Mouse (Mus musculus) heart, embryonic 14.5 days (tissue): Measurements from ENCODE around the gene Pard3. TPM values are rescaled to one million over a fixed set of nuclear protein-coding genes. Genes with fewer than 3 reads are reported as not detected.

ENCODE experiments used
- ATAC-seq: fragments of 200-750 bp; cut with Nextera tagmentation; 2 replicates; pipeline ENCODE4 v1.8.0; 2017; ENCODE audit warnings: low read depth, moderate TSS enrichment; ENCODE audit not compliant: insufficient number of reproducible peaks, insufficient read depth, low FRiP score
- H3K27ac ChIP-seq, 2 experiments: fragments of 200-500 bp in 1 of 2; fragments of 300-500 bp in 1 of 2; sonication (generic) in 1 of 2; replicated peaks in 1 of 2; 2 replicates each; pipeline ENCODE4 v1.5.1; 2012 to 2014; ENCODE audit warnings: low read depth in 2 of 2, low read length in 2 of 2, control low read depth in 1 of 2, mild to moderate bottlenecking in 1 of 2, mixed read lengths in 1 of 2; ENCODE audit not compliant: control insufficient read depth in 1 of 2, insufficient read depth in 1 of 2
- H3K27me3 ChIP-seq: fragments of 300-500 bp; sonication (generic); 2 replicates; pipeline ENCODE4 v1.6.1; 2014; ENCODE audit warnings: mild to moderate bottlenecking, low read length, control low read depth; ENCODE audit not compliant: control insufficient read depth, insufficient read depth
- H3K36me3 ChIP-seq: fragments of 300-500 bp; sonication (generic); 2 replicates; pipeline ENCODE4 v1.6.1; 2014; ENCODE audit warnings: mild to moderate bottlenecking, control low read depth, low read length, mixed read lengths; ENCODE audit not compliant: control insufficient read depth, insufficient read depth
- H3K4me1 ChIP-seq, 2 experiments: fragments of 200-500 bp in 1 of 2; fragments of 300-500 bp in 1 of 2; sonication (generic) in 1 of 2; 2 replicates each; pipeline ENCODE4 v1.6.1; 2012 to 2014; ENCODE audit warnings: low read length in 2 of 2, control low read depth in 1 of 2, mixed read lengths in 1 of 2; ENCODE audit not compliant: control insufficient read depth in 2 of 2, insufficient read depth in 2 of 2
- H3K4me2 ChIP-seq: fragments of 300-500 bp; sonication (generic); 2 replicates; pipeline ENCODE4 v1.6.1; 2014; ENCODE audit warnings: mild to moderate bottlenecking, low read length
- H3K4me3 ChIP-seq, 2 experiments: fragments of 200-500 bp in 1 of 2; fragments of 300-500 bp in 1 of 2; sonication (generic) in 1 of 2; 2 replicates each; pipeline ENCODE4 v1.5.1; 2012 to 2014; ENCODE audit warnings: low read length in 2 of 2, mild to moderate bottlenecking in 2 of 2, control low read depth in 1 of 2, low read depth in 1 of 2, moderate library complexity in 1 of 2; ENCODE audit not compliant: control insufficient read depth in 1 of 2, insufficient read depth in 1 of 2
- H3K9ac ChIP-seq: fragments of 300-500 bp; sonication (generic); 2 replicates; pipeline ENCODE4 v1.6.1; 2014; ENCODE audit warnings: mild to moderate bottlenecking, low read length
- H3K9me3 ChIP-seq: fragments of 300-500 bp; sonication (generic); 2 replicates; pipeline ENCODE4 v1.6.1; 2016; ENCODE audit warnings: low read length, control low read depth; ENCODE audit not compliant: control insufficient read depth
- WGBS: fragments of 180-500 bp; shearing (Covaris S2); extraction: QIAGEN DNeasy Blood & Tissue Kit; methylation state at CpG from one replicate; pipeline ENCODE4 v1.1.7; 2014; 5-methylcytosine and 5-hydroxymethylcytosine counted together
- polyA plus RNA-seq: library from polyadenylated mRNA; unstranded; fragments of >200 nt; fragmentation: Nextera tagmentation; extraction: Ambion mirVana; gene quantifications from 2 replicates; pipeline ENCODE4 v1.2.1, GENCODE M21; 2014

Gene Pard3
- polyA plus RNA-seq, 1 experiment from 2014 or later: 21.2 TPM

DNA sequence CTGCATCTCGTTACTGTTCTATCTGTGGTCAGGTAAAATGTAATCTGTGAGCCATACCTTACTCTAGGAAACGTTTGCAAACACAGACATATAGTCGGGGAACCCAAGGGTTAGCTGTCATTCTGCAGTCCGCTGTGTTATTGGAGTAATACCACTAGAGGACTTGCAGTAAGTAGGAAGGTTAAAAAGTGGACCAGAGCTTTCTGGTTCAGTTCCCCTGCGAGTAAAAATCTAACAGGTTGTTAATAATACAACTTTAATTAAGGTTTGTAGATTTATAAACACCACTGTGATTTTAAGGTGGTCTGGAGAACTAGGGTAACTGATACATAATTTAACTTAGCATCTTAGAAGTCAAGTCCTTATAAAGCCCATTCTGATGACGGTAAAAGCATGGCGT, 277.4 kb downstream of the Pard3 start:
- Histone ChIP-seq H3K4me1 (peaks cover 2 to 14% of the 10 kb centered on the region in 2 experiments; a peak in 3 of 4 replicates), H3K9ac (no peak overlapping the region), H3K36me3 (no peaks in the 10 kb centered on the region), H3K27me3 (no peaks in the 10 kb centered on the region), H3K27ac (no peak overlapping the region), H3K4me2 (no peak overlapping the region), H3K9me3 (no peaks in the 10 kb centered on the region), H3K4me3 (no peak overlapping the region)
- 87% methylated on average over 7 of the region's 7 CpGs for WGBS
- no peak for ATAC-seq

DNA sequence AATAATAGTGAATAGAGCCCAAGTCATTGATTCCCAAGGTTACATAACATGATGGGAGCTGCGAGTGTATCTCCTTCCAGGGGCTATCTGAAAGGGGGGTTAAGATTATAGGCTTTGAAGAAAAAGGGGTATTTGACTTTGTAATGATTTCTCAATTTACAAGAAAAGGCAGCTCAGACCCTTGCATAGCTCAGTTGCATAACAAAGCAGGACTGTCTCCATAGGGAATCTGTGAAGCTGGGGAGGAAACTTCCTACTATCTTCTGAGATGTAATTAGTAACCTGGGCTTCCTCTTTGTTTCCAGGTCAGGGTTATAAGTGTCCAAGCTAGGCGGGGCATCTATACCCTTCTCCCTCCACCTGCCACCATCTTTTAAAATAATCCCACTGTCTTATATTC, 279.4 kb downstream of the Pard3 start:
- Histone ChIP-seq H3K27ac (no peak overlapping the region), H3K4me2 (no peak overlapping the region), H3K4me3 (no peak overlapping the region), H3K9me3 (no peaks in the 10 kb centered on the region), H3K4me1 (peaks cover 2 to 7% of the 10 kb centered on the region in 2 experiments; a peak in 3 of 4 replicates), H3K36me3 (no peaks in the 10 kb centered on the region), H3K9ac (no peak overlapping the region), H3K27me3 (no peaks in the 10 kb centered on the region)
- ATAC-seq: no peak
- WGBS: 74% methylated on average over 2 of the region's 2 CpGs

DNA sequence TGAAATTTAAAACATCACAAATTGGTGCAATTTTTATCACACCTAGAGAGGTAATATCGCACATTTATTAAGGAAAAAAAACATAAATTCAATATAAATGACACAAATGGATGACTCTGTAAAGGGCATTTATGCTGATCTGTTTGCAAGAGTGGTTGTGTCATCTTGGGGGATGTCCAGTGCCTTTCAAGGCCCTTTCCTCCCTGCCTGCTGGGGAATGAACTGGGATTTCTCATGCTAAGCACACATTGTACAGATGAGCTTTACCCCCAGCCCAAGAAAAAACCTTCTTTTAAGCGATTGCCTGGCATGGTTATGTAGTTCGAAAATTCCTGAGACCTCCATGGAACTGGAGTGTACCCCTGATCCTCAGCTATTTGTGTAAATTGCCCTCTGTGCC, 280.7 kb downstream of the Pard3 start:
- Histone ChIP-seq H3K27me3 (no peaks in the 10 kb centered on the region), H3K9me3 (no peaks in the 10 kb centered on the region), H3K4me3 (no peak overlapping the region), H3K36me3 (no peaks in the 10 kb centered on the region), H3K9ac (no peak overlapping the region), H3K27ac (peak overlapping the region in 1 of 2 experiments; percentile 20; a peak in 1 of 4 replicates), H3K4me2 (no peak overlapping the region), H3K4me1 (peaks cover 2 to 7% of the 10 kb centered on the region in 2 experiments; a peak in 3 of 4 replicates)
- 82% methylated on average over 3 of the region's 3 CpGs for WGBS
- ATAC-seq: no peak

DNA sequence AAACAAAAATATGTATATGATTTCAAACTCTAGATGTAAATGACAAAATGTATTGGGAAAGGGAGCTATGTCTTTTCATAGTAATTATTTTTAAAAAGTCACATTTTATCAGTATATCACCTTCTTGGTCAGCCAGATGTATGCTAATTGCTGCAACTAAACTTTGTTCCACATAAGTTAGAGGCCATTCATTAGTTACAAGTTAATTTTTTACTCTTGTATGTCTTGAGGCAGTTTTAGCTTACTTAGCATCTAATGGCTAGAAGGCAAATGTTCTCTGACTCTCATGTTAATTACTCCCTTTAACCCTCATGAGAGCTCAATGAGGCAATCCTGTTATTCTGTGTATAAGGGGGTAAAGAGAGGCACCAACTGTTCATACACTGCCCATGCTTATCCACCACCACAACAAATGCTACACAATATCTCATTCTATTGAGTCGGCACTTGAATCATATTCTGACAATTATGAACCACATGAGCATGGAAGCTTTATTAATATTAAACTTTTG, 282.3 kb downstream of the Pard3 start:
- no peak overlapping the region for H3K4me2 ChIP-seq
- H3K27me3 ChIP-seq: no peaks in the 10 kb centered on the region
- no peak overlapping the region for H3K4me3 ChIP-seq
- no peak overlapping the region for H3K27ac ChIP-seq
- 95% methylated on average over 1 of the region's 1 CpGs for WGBS
- H3K9me3 ChIP-seq: no peaks in the 10 kb centered on the region
- H3K36me3 ChIP-seq: no peaks in the 10 kb centered on the region
- no peak overlapping the region for H3K9ac ChIP-seq
- no peak for ATAC-seq
- H3K4me1 ChIP-seq: peaks cover 2 to 7% of the 10 kb centered on the region in 2 experiments; a peak in 3 of 4 replicates

DNA sequence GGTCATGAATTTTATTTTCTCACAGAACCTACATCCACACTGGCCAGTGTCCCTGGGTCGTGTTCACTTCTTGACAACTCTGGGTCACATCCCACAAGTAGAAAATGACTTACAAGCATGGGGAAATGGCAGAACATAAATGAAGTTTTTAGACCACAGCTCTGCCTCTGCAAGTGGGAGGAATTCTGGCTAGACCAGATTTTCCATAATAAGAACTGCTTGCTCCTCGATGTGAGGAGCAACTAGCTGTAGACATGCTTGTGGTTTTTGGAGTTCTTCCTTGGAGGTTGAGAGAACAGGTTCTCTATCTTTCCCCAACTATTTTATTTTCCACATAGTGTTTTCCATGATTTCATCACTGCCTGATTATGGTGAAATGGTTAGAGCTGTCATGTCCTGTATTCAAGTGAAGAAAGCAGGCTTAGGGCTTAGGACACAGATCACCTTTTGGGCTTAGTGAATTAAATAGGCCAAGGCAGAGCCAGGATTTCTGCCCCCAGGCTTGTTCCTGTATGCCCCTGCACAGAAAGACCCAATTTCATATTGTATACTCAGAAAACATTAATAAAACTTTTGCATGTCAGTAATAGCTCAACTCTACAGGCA, 284.3 kb downstream of the Pard3 start:
- H3K27ac ChIP-seq: no peak overlapping the region
- no peak overlapping the region for H3K9ac ChIP-seq
- H3K4me1 ChIP-seq: peaks cover 2 to 7% of the 10 kb centered on the region in 2 experiments; a peak in 3 of 4 replicates
- no peaks in the 10 kb centered on the region for H3K27me3 ChIP-seq
- H3K4me2 ChIP-seq: no peak overlapping the region
- H3K36me3 ChIP-seq: no peaks in the 10 kb centered on the region
- 78% methylated on average over 2 of the region's 2 CpGs for WGBS
- H3K4me3 ChIP-seq: no peak overlapping the region
- no peaks in the 10 kb centered on the region for H3K9me3 ChIP-seq
- ATAC-seq: no peak

DNA sequence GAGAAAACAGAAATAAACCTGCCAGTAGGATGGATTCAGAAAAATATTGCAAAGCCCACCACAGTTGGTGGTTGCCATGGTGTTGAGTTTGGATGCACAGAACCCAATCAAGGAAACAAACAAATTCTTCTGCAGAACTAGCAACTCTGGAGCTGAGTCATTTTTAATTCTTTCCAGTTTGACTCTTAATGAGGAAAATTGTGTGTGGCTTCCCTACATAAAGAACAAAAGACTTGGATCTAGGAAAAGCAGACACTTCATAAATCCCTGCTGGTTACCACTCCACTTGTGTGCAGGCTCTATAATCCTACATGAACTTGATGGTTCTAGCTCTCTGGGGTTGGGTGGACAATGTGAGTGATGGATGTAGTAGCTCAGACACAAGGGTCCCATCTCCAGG, 298.1 kb downstream of the Pard3 start:
- no peak for ATAC-seq
- Histone ChIP-seq H3K9me3 (no peaks in the 10 kb centered on the region), H3K4me1 (no peaks in the 10 kb centered on the region), H3K27ac (no peak overlapping the region), H3K9ac (no peak overlapping the region), H3K36me3 (peaks cover 2% of the 10 kb centered on the region; the same call in 1 of the 2 replicates), H3K4me2 (no peak overlapping the region), H3K4me3 (no peak overlapping the region), H3K27me3 (no peaks in the 10 kb centered on the region)

DNA sequence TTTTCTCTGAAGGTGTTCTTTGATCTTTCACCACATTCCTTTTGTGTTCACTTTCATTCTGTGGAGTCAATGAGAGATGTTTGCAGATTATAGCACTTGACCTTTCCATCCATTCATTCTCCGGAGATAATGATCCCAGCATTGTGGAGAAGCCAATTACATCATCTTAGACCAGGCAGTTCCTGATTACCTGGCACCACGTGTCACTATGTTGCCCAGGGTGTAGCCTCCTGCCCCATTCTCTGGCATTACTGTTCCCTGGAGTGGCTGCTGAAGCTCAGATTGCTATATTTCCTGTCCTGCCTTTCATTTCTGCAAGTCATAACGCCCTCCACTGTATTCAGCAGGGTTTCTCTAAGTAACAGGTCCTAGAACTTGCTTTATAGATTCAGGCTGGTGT, 304.7 kb downstream of the Pard3 start:
- Histone ChIP-seq H3K27ac (no peak overlapping the region), H3K4me3 (no peak overlapping the region), H3K4me2 (no peak overlapping the region), H3K9ac (no peak overlapping the region), H3K27me3 (no peaks in the 10 kb centered on the region), H3K36me3 (peaks cover 27% of the 10 kb centered on the region), H3K4me1 (no peaks in the 10 kb centered on the region; a peak in 1 of 4 replicates), H3K9me3 (no peaks in the 10 kb centered on the region)
- ATAC-seq: no peak
- 59% methylated on average over 3 of the region's 3 CpGs for WGBS
